Mouse (Mus musculus) cerebellum, postnatal 36 days (tissue): ENCODE data around the gene Ppm1l.
"Not testable (repeated sequence)": the region's sequence is repeated elsewhere in the genome, so short reads cannot be mapped to it uniquely, and the experiment has no call there.

Experiments used
- DNase-seq, 2 experiments: peaks; one replicate each; pipeline ENCODE4 v3.0.0; 2021 to 2022; ENCODE audit warnings: mixed read lengths in 2 of 2

Ppm1l gene

GRCm38 (mm10) chr3:69548704-69549455, 232.2 kb downstream of the Ppm1l start:
- peak; percentile 46 to 57 for DNase-seq

GRCm38 (mm10) chr3:69549602-69550001, 232.9 kb downstream of the Ppm1l start:
- DNase-seq = peak; percentile 23 to 30

- peak; percentile 30 to 41 for DNase-seq
These were observed 238.8 kb downstream of the Ppm1l start for GRCm38 (mm10) chr3:69555511-69555910.

GRCm38 (mm10) chr3:69556092-69556778, 239.6 kb downstream of the Ppm1l start:
- DNase-seq = no peak

GRCm38 (mm10) chr3:69559316-69559974, 242.8 kb downstream of the Ppm1l start:
- no peak for DNase-seq

GRCm38 (mm10) chr3:69559975-69560330, 243.3 kb downstream of the Ppm1l start:
- DNase-seq = no peak

GRCm38 (mm10) chr3:69561686-69562085, 245.0 kb downstream of the Ppm1l start:
- no peak for DNase-seq

GRCm38 (mm10) chr3:69563406-69563805, 246.7 kb downstream of the Ppm1l start:
- DNase-seq = no peak

GRCm38 (mm10) chr3:69565586-69565985, 248.9 kb downstream of the Ppm1l start:
- DNase-seq = not testable (repeated sequence)

- DNase-seq = no peak
These were observed 255.9 kb downstream of the Ppm1l start for GRCm38 (mm10) chr3:69572561-69572960.

GRCm38 (mm10) chr3:69575577-69575976, 258.9 kb downstream of the Ppm1l start:
- no peak for DNase-seq

- DNase-seq = no peak
These were observed 260.1 kb downstream of the Ppm1l start for GRCm38 (mm10) chr3:69576715-69577114.

GRCm38 (mm10) chr3:69578791-69579190, 262.1 kb downstream of the Ppm1l start:
- no peak for DNase-seq

GRCm38 (mm10) chr3:69583798-69584197, 267.1 kb downstream of the Ppm1l start:
- no peak for DNase-seq

- no peak for DNase-seq
These were observed 271.6 kb downstream of the Ppm1l start for GRCm38 (mm10) chr3:69588101-69588760.

- DNase-seq = no peak
These were observed 276.8 kb downstream of the Ppm1l start for GRCm38 (mm10) chr3:69593426-69593825.

- no peak for DNase-seq
These were observed 277.4 kb downstream of the Ppm1l start for GRCm38 (mm10) chr3:69594071-69594470.

- no peak for DNase-seq
These were observed 279.5 kb downstream of the Ppm1l start for GRCm38 (mm10) chr3:69596116-69596515.

- no peak for DNase-seq
These were observed 280.6 kb downstream of the Ppm1l start for GRCm38 (mm10) chr3:69597211-69597610.

- peak in 1 of 2 experiments; percentile 15 for DNase-seq
These were observed 281.2 kb downstream of the Ppm1l start for GRCm38 (mm10) chr3:69597816-69598215.

- DNase-seq = peak; percentile 61 to 64
These were observed 281.9 kb downstream of the Ppm1l start, which contains the start of gene B3galnt1 for GRCm38 (mm10) chr3:69598261-69599165. Gene B3galnt1 (minus strand): TSS chr3:69598960.

GRCm38 (mm10) chr3:69599166-69599500, 282.5 kb downstream of the Ppm1l start:
- peak in 1 of 2 experiments; percentile 22 for DNase-seq
